Mouse (Mus musculus) activated CD4-positive, CD25-positive, alpha-beta regulatory T cell (primary cell): ENCODE results near the gene Cdc42bpg. TPM values are rescaled to one million over a fixed set of nuclear protein-coding genes. Genes with fewer than 3 reads are reported as not detected.

Experiments
- polyA plus RNA-seq, 2 experiments: library from polyadenylated mRNA; unstranded; fragments of 100-300 nt; shearing (Covaris generic); gene quantifications; one replicate each; pipeline ENCODE4 v1.2.1; 2017

The Cdc42bpg gene
- polyA plus RNA-seq: under 1 TPM; 0.20 to 0.64 TPM

DNA sequence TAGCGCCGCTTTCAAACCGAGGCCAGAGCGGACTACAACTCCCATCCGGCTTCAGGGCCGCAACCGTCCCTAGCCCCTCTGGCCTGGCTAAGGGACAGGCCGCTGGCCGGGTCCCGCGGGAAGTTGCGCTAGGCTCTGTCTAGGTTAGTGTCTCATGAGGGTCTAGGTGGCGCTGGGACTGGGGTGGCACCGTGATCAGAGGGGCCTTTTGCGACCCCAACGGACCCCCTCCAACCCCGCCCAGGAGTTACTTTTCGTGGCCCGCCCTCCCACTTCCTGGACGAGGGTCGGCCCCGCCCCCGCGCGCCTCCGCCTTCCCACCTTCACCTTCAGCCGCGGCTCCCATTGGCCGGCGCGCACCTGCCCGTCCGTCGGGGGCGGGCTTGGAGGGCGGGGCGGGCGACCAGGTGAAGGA, at the start of gene Cdc42bpg:
TSS of gene Cdc42bpg (plus strand) at position 320 of the 415 bp plus-strand sequence.

DNA sequence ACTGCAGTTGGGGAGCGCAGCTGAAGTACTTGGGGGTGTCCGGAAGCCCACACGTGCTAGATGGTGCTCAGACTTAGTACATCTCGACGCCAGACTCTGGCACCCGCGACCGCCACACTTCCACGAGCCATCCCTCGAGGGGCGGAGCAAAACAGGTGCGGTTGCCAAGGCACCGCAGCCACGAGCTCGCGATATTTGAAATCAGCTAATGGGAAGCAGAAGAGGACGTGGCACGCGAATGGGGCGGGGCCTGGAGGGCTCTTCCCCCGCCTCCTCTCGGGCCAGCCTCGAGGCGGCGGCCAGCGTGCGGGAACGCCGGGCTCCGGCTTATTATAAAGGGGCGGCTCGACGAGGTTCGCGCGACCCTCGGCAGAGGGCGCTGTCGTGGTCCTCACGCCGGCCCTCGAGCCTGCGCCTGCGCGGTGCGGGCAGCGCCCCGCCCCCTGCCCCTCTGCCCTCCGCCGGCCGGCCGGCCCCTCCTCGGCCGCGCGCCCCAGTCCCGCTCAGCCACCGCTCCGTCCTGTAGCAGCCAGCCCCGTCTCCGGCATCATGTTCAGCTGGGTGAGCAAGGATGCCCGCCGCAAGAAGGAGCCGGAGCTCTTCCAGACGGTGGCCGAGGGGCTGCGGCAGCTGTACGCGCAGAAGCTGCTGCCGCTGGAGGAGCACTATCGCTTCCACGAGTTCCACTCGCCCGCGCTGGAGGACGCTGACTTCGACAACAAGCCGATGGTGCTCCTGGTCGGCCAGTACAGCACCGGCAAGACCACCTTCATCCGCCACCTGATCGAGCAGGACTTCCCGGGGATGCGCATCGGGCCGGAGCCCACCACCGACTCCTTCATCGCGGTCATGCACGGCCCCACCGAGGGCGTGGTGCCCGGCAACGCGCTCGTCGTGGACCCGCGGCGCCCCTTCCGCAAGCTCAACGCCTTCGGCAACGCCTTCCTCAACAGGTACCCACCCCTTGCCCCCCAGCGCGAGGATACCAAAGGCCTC, 29.5 kb upstream of the Cdc42bpg start, which contains the start of gene Ehd1:
TSS of gene Ehd1 (plus strand) at position 300 of the 996 bp plus-strand sequence.

DNA sequence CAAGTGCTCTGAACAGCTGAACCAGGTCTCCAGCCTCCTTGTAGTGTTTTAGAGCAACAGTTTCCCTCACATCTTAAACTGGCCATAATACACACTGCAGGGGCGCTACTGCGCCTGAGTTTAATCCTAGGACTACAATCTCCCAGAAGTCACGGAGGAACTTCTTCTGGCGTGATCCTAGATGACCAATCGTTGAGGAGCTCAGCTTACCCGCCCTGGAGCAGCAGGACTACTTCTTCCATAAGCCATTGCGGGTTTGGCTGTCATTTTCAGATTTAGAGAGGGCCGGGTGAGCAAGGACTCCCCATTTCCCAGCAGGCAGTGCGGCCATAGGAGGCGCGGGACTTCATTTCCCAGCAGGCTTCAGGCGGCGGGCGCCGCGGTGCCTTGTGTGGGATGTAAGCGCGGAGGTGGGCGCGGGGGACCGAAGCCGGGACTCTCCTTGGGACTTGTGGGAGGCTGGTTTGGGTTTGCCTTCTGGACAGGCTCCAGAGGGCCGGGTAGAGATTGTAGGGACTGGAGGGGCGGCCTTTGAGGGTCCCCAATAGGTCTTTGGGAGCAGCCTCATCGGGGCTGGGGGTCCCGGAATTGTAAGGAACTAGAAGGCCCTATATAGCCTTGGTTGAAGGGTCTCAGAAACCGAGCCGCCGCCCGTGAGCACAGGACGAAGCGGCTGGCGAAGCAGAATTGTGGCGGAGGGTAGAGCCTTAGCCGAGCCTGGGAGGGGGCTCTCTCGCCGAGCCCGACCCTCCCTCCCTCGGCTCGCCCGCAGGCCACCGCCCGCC, 28.6 kb downstream of the Cdc42bpg start, which contains the start of gene Men1:
TSS of gene Men1 (plus strand) at position 307 of the 785 bp plus-strand sequence.

DNA sequence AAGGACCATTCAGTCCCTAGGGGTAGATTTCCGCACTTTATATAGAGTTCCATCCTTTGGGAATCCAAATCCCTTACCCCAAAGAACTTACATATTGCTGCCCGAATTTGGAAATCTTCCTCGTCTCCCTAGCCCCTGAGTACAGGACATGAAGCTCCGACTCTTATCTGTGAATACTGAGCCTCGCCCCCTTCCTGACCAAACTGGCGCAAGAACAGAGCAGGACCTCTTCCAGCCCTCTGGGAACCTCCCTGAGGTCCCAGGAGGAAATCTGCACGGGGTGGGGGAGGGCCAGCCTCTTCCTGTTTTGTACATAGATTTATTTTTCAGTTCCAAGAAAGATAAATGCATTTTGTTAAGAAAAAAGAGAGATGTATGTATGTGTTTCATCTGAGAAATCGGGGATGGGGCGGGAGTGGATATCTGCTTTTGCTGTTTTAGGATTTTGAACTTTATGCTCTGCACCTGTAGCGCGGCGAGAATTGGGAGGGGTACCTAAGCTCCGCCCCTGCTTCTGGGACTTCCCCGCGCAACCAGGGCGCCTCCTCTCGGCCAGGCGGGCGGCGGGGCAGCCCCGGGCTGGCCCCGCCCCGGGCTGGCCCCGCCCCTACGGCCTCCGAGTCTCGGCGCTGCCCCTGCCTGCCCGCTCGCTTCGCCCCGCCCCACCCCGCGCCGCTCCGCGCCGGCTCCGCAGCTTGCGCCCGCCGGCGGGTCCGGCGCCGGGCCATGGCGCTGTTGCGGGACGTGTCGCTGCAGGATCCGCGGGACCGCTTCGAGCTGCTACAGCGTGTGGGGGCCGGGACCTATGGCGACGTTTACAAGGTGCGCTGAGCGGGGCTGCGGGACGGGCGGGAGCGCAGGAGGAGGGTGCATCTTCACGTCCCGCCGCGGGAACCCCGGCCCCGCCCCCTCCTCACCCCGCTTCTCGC, 34.5 kb downstream of the Cdc42bpg start, which contains the start of gene Map4k2:
TSS of gene Map4k2 (plus strand) at position 612 of the 929 bp plus-strand sequence.

DNA sequence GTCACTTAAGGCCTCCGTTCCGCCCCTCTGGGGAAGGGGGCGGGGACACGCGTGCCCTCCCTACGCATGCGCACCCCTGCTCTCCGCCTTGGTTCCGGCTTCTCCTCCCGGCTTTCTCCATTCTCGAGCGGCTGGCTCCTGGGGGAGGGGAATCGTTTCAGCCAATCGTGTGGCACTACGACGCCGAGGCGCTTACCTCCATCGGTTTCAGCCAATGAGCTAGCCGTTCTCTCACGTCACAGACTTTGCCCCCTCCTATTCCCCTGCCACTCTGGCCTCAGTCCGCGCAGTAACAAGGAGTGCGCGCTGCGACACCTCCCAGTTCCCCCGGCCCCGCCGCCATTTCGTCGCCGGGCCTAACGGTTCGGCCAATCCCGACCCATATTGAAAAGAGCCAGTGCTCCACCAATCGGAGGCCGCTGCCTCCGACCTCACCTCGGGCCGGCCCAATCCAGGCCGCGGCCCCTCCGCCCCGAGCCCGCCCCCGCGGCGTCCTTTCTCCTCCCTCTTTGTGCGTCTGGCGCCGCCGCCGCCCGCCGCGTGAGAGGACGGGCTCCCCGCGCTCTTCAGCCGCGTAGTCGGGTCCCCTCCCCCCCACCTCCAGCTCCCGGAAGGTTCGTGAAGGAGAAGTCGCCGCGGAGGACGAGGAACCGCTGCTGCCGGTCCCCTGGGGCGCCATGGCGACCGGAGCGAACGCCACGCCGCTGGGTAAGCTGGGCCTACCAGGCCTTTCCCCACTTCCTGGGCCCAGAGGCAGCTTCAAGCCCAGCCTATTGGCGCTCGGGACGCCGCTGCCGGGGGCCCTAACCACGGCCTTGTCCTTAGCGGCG, 57.4 kb downstream of the Cdc42bpg start, which contains the start of gene Sf1:
TSS of gene Sf1 (plus strand) at position 280 of the 830 bp plus-strand sequence.

Other genes starting within 250 kb of the Cdc42bpg start
- gene Mrpl49, start 248.7 kb upstream of the Cdc42bpg start, polyA plus RNA-seq: 10 to 100 TPM; 45.2 to 50.7 TPM
- 1,000 to 10,000 TPM in 1 of 2 experiments, 100 to 1,000 TPM in 1; 813 to 1,285 TPM for gene Fau, start 248.6 kb upstream of the Cdc42bpg start, polyA plus RNA-seq
- gene Znhit2, start 245.3 kb upstream of the Cdc42bpg start, polyA plus RNA-seq: 10 to 100 TPM; 32.8 to 52.1 TPM
- gene Tm7sf2, start 238.1 kb upstream of the Cdc42bpg start, polyA plus RNA-seq: 10 to 100 TPM; 11.1 to 11.2 TPM
- gene Vps51, start 229.2 kb upstream of the Cdc42bpg start, polyA plus RNA-seq: 10 to 100 TPM; 70.2 to 73.2 TPM
- under 1 TPM; 0.31 to 0.42 TPM for gene Tmem262, start 226.4 kb upstream of the Cdc42bpg start, polyA plus RNA-seq
- gene Gm28374, start 224.2 kb upstream of the Cdc42bpg start, polyA plus RNA-seq: 1 to 10 TPM in 1 of 2 experiments, under 1 TPM in 1; 0.45 to 1.5 TPM
- 10 to 100 TPM; 44.0 to 47.3 TPM for gene Zfpl1, start 221.5 kb upstream of the Cdc42bpg start, polyA plus RNA-seq
- 10 to 100 TPM in 1 of 2 experiments, 1 to 10 TPM in 1; 9.4 to 10.0 TPM for gene Cdca5, start 221.5 kb upstream of the Cdc42bpg start, polyA plus RNA-seq
- not detected for gene AC131692.1, start 212.0 kb upstream of the Cdc42bpg start, polyA plus RNA-seq
- under 1 TPM in 1 of 2 experiments, not detected in 1; 0.18 TPM for gene Naaladl1, start 200.7 kb upstream of the Cdc42bpg start, polyA plus RNA-seq
- 10 to 100 TPM; 13.8 to 33.6 TPM for gene Sac3d1, start 187.8 kb upstream of the Cdc42bpg start, polyA plus RNA-seq
- 10 to 100 TPM; 30.2 to 35.6 TPM for gene Snx15, start 178.2 kb upstream of the Cdc42bpg start, polyA plus RNA-seq
- under 1 TPM in 1 of 2 experiments, not detected in 1; 0.75 TPM for gene Batf2, start 165.5 kb upstream of the Cdc42bpg start, polyA plus RNA-seq
- gene Arl2, start 164.9 kb upstream of the Cdc42bpg start, polyA plus RNA-seq: 10 to 100 TPM; 14.8 to 26.8 TPM
- not detected for gene Majin, start 122.1 kb upstream of the Cdc42bpg start, polyA plus RNA-seq
- not detected for gene Gpha2, start 80.1 kb upstream of the Cdc42bpg start, polyA plus RNA-seq
- 10 to 100 TPM; 11.2 to 16.8 TPM for gene Ppp2r5b, start 70.6 kb upstream of the Cdc42bpg start, polyA plus RNA-seq
- gene Atg2a, start 64.8 kb upstream of the Cdc42bpg start, polyA plus RNA-seq: 10 to 100 TPM; 13.3 to 32.4 TPM
- gene Ehd1, start 29.7 kb upstream of the Cdc42bpg start, polyA plus RNA-seq: 10 to 100 TPM; 34.9 to 43.9 TPM
- 10 to 100 TPM; 33.5 to 46.0 TPM for gene Men1, start 28.5 kb downstream of the Cdc42bpg start, polyA plus RNA-seq
- 100 to 1,000 TPM; 151 to 161 TPM for gene Map4k2, start 34.7 kb downstream of the Cdc42bpg start, polyA plus RNA-seq
- 100 to 1,000 TPM; 191 to 248 TPM for gene Sf1, start 57.2 kb downstream of the Cdc42bpg start, polyA plus RNA-seq
- gene Pygm, start 77.9 kb downstream of the Cdc42bpg start, polyA plus RNA-seq: 10 to 100 TPM in 1 of 2 experiments, 1 to 10 TPM in 1; 5.2 to 11.2 TPM
- 100 to 1,000 TPM; 164 to 422 TPM for gene Rasgrp2, start 92.9 kb downstream of the Cdc42bpg start, polyA plus RNA-seq
- gene Nrxn2, start 112.3 kb downstream of the Cdc42bpg start, polyA plus RNA-seq: under 1 TPM; 0.23 to 0.27 TPM
- under 1 TPM in 1 of 2 experiments, not detected in 1; 0.25 TPM for gene Slc22a12, start 236.6 kb downstream of the Cdc42bpg start, polyA plus RNA-seq